Mouse (Mus musculus): ENCODE measurements at regions not wholly inside any gene's neighbourhood (a gene's known extent, or its start where the extent isn't known, plus 50 kb on each side); places are given as distances from the start of the nearest gene placed in this dataset.

- no peak for TF ChIP-seq FOSL1 (IDR thresholded peaks at IDR 0.05; ENCODE audit: insufficient read depth, low read length, poor library complexity, severe bottlenecking)
- no peak for TF ChIP-seq USF1 (IDR thresholded peaks at IDR 0.05; ENCODE audit: low read depth)
Measured at GRCm38 (mm10) chr4:152625032-152626003, 147.6 kb upstream of the Kcnab2 start.

All from C2C12 (cell line).